Mouse (Mus musculus) adrenal gland, postnatal 14 days (tissue): ENCODE measurements around the gene Tsx. TPM values are rescaled to one million over a fixed set of nuclear protein-coding genes. Genes with fewer than 3 reads are reported as not detected.
"Not testable (repeated sequence)": the region's sequence is repeated elsewhere in the genome, so short reads cannot be mapped to it uniquely, and the experiment has no call there.

Source experiments
- DNase-seq: peaks from one replicate; pipeline ENCODE4 v3.0.0; 2021; ENCODE audit warnings: mixed read lengths
- long read RNA-seq, 2 experiments: library from polyadenylated mRNA; stranded (forward); transcript quantifications; one replicate each; pipeline ENCODE4 v2.0.0; 2021
- total RNA-seq: library from RNA; stranded (reverse); gene quantifications from 2 replicates; pipeline ENCODE4 v1.2.3, GENCODE M21; 2021

Tsx gene
- not detected in 2 replicates for total RNA-seq
- long read RNA-seq, experiment 1, result 0 reads
- long read RNA-seq, experiment 2, result 0 reads

DNA sequence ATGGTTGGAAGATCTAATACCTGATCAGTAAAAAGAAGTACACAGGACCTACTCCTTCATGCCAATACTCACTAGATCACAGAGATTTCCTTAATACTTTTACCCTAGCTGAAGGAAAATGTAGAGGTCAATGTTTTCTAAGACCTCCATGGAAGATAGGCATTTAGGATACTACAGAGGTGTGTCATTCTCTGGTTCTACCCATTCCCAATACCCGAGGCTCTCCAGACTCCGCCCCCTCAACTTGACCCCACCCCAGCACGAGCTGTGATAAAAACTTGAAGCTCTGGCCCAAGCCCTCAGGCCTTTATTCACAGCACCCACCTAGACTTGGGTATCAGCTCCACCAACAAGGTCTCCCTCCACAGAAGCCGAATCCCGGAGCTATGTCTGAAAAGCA lies at the start of gene Tsx:
Tsx (plus strand) TSS at position 301 of the 400 bp plus-strand sequence.
- no peak for DNase-seq

DNA sequence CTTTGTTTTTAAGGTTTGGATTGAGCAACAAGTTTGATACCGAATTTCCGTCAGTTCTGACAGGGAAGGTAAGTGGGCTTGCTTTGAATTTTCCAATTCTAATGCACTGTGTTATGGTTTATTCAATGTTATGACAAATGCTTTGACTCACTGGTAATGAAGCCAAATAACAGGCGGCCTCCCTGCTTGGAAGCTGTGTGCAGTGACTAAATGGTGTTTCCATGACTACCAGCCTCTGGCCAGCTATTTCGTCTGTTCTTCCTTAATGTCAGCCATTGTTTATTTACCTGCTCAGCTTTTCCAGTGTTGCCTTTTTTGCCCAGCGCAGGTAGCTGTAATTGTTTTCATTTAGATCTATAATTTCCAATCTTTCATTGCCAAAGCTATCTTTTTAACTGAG lies 48.1 kb upstream of the Tsx start:
- DNase-seq, result peak; percentile 34

DNA sequence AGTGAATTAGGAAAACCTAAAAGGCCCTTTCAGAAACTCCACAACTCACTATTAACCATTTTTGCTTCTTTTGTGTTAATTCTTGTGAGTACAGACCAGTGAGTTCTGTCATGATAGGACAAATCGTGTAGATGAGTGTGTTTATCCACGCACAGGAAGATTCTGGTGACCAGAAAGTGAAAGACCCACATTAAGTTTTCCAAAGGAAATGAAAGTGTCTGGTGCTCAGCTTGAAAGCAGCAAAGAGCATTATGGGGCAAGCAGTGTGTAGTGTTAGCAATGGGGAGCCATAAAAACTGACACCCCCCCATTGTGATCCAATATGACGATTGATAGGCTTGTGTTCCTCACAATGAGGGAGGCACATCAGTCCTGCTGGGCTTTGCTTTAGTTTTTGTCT lies 45.6 kb upstream of the Tsx start:
- no peak for DNase-seq

DNA sequence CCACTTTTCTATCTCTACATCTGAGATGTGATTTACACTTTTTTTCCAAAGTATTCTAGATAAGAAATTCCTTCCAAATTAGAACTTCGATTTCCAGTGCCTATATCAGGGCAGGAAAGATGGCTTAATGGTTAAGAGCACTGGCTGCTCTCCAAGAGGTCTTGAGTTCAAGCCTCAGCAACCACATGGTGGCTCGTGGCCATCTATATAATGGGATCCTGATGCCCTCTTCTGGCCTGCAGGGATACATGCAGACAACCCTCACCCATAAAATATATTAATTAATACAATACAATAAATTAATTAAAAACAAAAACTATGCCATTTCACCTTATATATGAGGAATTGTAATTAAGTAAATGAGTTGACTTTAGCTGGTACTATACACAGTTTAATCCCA lies 43.0 kb upstream of the Tsx start:
- peak; percentile 10 for DNase-seq

DNA sequence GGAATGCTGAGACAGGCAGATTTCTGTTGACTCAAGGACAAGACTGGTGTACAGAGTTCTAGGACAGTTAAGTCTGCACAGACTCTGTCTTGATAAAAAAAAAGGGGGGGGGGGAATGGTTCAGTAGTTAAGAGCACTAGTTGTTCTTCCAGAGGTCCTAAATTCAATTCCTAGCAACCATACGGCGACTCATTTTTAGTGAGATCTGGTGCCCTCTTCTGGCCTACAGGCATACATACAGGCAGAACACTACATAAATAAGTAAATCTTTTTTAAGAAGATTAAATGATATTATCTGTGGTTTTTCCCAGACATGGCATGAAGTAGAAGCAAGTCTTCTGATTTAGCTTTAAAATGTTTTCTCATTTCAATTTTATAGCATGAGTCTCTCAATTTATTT lies 42.6 kb upstream of the Tsx start:
- peak; percentile 6 for DNase-seq

DNA sequence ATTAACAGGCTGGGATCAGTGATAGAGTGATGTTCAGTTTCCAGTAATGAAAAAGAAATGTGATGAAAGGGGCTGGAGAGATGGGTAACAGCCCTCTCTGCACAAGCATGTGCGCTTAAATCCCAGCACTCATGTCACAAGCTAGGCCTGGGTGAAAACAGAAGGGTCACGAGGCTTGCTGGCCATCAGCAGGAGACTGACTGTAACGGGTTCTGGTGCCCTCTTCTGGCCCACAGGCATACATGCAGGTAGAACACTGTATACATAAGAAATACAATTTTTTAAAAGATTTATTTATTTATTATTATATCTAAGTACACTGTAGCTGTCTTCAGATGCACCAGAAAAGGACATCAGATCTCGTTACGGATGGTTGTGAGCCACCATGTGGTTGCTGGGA lies 40.0 kb upstream of the Tsx start:
- DNase-seq, result peak; percentile 14

DNA sequence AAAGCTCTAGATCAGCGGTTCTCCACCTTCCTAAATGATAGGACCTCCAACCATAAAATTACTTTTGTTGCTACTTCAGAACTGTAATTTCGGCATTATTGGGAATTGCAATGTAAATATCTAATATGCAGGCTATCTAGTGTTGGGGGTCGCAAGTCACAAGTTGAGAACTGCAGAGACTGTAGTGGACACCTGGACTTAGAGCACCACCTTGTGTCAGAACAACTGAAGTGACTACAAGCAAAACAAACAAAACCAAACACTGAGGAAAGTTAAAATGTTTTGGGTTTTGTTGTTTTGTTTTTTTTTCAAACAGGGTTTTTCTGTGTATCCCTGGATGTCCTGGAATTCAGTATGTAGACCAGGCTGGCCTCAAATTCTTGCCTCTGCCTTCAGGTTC lies 29.7 kb upstream of the Tsx start:
- no peak for DNase-seq

DNA sequence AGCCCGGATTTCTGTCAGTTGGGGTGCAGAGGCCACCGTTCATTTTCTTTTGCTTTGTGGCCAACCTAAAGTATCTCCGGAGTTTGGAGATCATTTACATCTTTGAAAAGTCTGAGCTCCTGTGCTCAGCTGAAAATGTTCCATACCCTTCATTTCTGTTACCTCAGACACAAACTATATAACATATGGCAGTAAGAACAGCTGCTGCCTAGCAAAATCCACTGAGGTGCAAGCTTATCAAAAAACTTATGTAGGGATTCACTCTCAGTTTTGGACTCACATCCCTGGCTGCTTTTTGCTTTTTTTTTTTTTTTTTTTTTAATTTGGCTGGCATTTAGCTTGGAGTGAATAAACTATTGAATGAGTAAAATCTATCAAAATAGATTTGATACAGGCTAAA lies 26.1 kb upstream of the Tsx start:
- DNase-seq, result no peak

DNA sequence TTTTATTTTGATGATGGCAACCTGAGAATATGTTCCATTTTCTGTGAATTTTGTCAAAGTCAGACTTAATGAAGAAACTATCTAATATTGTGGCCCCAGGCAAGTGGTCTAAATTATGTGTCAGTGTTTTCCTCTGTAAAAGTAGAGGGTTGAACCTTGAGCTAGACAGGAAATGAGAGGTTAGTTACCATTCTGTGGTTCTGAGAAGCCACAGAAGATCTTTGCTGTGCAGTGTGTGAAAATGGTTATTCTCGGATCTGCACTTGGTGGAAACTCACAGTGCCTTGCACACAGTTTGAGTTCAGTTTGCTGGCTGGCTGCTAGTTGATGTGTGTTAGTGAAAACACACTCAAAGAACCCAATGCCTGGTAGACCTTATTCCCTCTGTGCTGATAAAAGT lies 20.4 kb upstream of the Tsx start:
- DNase-seq, result no peak

DNA sequence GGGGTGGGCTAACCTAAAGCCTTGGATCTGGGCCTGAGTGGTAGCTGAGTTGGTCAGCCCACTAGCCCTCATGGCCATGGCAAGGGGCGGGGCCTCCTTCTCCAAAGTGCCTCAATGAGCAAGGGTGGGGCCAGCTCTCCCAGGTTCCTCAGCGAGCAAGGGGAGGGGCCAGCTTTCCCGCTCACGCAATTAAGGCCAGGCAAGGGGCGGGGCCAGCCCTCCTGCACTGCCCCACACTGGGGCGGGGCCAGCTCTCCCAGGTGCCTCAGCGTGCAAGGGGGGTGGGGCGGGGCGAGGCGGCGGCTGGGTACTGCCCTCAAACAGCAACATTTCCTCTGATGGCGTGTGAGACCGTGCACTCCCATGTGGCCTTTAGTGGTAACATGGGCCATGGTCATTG lies 9.2 kb upstream of the Tsx start:
- DNase-seq, result peak; percentile 4

DNA sequence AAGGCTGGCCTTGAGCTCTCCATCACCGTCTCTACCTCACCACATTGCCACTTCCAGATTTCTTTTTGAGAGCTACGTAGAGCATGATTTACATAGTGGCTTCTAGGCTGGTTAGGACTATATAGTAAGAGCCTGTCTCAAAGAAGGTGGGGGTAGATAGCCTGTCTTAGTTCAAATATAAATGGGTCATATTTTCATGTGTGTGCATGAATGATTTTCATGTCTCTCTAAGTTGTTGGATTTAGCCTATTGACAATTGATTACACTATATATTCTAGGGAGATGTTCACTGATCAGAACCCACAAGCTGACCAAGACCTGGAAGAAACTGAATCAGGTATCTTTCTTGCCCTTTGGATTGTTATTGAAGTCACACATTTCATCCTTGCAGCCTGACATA lies 7.4 kb downstream of the Tsx start, which contains the start of gene Gm26992:
Gm26992 (plus strand) TSS at position 301 of the 400 bp plus-strand sequence.
- DNase-seq, result no peak

DNA sequence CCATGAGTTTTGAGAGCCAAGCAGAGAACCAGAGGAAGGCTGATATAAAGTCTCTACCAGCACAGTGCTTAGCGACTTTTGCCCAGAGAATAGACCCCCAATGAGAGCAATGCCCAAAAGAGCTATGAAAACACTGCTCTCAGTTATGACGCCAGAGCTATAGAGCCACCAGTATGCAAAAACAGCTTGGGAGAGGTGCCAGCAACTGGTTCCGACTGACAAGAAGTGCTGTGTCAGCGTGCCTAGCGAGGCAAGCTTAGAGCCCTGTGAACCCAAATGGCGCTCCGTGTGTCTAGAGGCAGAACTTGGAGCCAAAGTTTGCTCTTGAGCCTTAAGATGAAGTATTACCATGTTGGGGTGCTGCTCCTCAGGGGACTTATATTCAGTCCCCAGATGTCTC lies 13.4 kb downstream of the Tsx start:
- no peak for DNase-seq

DNA sequence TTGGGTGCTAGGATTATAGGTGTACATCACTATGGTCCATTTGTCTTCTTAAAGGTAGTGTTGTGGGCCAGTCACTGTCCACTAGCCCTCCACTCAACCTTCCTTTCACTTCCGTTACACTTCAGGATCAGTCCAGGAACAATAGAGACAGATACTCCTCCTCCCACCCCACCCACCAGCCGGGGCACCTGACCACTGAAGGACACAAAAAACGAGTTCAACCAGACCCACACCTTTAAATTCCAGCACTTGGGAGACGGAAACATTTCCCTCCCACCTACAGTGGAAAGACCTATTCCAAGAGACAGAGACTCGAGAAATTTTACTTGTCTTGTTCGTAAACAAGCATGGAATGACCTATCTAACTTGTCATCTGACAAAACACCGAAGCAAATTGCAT lies 18.0 kb downstream of the Tsx start:
- no peak for DNase-seq

DNA sequence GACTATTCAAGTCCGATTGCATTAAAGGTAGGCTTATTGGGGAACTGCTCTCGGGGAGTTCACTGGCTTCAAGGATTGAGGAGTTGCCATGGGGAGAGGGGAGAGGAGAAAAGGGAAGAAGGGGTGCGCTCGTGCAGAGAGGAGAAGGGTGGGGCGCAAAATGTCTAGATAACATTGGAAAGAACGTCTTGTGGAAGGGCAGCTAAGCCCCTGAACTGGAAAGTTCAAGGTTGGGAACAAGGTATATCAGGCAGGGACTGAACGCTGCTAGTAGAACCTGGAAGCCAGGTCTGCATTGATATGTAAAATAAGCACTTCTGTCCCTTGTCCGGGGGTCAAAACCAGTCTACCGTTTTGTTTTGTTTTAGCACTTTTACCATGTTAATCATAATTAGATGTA lies 23.8 kb downstream of the Tsx start:
- no peak for DNase-seq

DNA sequence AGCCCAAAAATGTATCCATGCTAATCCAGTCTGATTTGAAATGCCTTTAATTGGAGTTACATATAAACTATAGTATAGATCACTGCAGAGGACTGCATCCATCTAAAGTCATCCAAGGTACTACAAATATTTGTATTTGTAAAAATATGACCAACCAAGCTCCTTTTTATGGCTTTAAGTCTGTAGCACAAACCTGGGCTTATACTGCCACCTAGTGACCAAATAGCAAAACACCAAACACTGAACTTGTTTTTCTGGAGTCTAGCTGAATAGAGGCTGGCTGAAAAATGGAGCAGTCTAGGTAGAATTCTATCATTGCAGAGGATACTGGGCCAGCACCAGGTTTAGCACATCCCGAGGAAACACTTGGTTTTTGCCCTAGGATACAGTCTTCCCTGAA lies 26.5 kb downstream of the Tsx start:
- peak; percentile 50 for DNase-seq

DNA sequence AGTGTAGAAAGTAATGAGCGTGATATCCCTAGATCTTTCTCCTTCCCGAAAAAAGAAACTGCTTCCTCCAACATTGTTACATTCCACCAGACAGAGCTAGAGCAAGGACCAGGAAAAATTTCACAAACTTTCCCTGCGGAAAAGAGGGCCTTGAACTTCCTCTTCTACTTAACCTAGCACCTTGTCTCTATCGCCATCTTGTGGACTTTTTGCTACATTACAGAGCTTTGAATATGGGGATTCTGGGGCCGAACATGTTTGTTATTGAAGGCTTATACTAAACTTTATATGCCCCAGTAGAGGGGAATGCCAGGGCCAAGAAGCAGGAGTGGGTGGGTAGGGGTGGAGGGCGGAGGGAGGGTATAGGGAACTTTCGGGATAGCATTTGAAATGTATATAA lies 29.5 kb downstream of the Tsx start:
- peak; percentile 42 for DNase-seq

DNA sequence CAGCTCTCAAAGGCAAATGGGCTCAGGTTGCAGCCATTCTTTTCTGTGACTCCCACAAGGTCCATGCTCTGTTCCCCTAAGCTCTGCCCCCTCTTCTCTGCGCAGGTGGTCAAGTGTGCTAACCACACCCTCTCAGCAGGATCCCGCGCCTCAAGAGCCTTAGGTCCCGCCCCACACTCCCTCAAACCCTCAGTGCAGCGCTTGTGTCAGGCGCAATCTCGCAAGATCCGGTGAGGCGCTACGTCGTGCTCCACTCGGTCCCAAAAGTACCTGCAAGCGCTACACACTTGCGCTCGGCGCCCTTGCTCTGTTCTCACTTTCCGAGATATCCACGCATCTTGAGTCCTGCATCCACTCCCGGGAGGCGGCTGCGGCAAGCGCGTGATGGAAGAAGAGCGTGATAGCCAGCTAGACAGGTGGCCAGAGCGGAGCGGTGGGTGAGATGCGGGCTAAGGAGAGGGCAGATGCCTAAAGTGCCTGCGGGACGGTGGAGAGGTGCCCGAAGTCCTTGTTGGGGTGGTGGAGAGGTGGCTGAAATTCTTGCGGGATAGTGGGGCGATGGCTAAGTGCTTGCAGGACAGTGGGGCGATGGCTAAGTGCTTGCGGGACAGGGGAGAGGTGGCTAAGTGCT lies 33.4 kb downstream of the Tsx start:
- DNase-seq, result peak; percentile 52

DNA sequence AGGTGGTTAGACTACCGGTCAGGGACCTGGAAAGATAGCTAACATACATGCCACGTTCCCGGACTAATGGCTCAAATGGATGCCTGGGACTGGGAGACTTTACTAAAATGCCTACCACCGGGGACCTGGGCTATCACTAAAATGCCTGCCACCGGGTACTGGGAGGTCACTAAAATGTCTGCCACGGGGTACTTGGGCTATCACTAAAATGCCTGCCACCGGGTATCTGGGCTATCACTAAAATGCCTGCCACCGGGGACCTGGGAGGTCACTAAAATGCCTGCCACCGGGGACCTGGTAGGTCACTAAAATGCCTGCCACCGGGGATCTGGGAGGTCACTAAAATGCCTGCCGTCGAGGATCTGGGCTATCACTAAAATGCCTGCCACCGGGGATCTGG lies 34.2 kb downstream of the Tsx start:
- DNase-seq, result not testable (repeated sequence)

DNA sequence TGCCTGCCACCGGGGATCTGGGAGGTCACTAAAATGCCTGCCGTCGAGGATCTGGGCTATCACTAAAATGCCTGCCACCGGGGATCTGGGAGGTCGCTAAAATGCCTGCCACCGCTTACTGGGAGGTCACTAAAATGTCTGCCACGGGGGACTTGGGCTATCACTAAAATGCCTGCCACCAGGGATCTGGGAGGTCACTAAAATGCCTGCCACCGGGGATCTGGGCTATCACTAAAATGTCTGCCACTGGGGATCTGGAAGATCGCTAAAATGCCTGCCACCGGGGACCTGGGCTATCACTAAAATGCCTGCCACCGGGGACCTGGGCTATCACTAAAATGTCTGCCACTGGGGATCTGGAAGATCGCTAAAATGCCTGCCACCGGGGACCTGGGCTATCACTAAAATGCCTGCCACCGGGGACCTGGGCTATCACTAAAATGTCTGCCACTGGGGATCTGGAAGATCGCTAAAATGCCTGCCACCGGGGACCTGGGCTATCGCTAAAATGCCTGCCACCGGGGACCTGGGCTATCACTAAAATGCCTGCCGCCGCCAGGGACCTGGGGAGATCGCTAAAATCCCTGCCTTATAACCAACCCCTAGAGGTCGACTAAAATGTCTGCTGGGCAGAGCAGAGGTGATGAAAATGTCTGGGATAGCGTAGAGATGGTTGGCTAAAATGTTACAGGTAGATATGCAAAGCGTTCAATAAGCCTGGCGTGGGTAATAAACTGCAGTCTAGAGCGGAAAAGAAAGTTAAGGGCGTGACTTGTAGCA lies 34.9 kb downstream of the Tsx start:
- DNase-seq, result not testable (repeated sequence)

DNA sequence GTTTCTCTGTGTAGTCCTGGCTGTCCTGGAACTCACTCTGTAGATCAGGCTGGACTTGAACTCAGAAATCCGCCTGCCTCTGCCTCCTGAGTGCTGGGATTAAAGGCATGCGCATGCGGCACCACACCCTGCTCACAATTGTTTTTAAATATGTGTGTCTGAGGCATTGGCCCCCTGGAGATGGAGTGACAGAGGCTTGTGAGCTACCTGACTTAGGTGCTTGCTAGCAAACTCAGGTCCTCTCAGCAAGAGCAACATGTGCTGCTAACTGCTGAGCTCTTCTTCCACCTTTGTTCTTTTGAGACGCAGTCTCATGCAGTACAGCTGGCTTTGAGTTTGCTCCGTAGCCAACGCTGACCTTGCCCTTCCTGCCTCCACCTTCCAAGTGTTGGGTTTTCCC lies 38.5 kb downstream of the Tsx start:
- DNase-seq, result no peak

DNA sequence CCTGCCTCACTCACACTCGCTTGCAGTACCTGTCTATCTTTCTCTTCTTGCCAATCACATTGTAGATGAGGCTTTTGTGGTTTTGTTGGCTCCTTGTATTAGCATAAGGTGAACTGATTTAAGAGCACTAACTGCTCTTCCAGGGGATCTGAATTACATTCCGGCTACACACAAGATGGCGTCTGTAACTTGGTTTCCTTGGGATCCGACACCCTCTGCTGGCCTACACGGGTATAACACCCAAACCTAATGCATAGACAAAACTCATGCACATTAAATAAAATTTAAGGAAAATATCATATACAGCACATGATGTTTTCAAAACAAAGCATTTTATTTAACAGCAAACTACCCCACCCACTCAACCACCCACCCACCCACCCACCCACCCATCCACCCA lies 45.8 kb downstream of the Tsx start:
- DNase-seq, result peak; percentile 19

DNA sequence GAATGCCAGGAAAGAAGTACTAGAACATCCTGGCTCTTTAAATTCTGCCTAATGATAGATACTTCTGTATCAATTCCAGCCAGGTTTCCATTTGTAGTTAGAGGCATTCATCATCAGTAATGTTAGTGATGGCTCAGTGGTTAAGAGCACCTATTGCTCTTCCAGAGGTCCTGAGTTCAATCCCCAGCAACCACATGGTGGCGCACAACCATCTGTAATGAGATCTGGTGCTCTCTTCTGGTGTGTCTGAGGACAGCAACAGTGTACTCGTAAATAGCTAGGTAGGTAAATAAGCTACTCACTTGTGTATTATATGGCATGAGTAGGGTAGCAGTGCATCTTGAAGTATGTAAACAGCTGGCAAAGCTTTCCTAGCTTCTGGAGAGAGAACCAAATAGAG lies 54.7 kb downstream of the Tsx start:
- DNase-seq, result no peak

DNA sequence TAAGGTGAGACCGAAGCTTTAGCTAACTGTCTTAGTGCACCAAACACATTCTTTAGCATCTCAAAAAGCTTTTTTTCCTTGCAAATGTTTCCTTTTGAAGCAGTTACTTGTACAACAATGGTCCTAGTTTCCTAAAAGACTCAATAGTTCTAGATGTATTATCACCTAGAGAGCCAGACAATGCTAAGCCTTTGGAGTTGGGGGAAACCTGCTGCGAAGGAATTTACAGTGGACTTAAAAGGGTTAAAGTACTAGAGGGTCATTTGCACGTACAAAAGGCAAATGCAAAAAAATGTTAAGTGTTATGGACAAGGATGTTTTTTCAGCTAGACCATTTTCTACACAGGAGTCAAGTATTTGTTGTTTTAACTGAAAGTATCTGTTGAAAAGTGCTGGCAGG lies 58.1 kb downstream of the Tsx start:
- no peak for DNase-seq
